Mouse (Mus musculus): ENCODE results near the gene Unc45b.

DNA sequence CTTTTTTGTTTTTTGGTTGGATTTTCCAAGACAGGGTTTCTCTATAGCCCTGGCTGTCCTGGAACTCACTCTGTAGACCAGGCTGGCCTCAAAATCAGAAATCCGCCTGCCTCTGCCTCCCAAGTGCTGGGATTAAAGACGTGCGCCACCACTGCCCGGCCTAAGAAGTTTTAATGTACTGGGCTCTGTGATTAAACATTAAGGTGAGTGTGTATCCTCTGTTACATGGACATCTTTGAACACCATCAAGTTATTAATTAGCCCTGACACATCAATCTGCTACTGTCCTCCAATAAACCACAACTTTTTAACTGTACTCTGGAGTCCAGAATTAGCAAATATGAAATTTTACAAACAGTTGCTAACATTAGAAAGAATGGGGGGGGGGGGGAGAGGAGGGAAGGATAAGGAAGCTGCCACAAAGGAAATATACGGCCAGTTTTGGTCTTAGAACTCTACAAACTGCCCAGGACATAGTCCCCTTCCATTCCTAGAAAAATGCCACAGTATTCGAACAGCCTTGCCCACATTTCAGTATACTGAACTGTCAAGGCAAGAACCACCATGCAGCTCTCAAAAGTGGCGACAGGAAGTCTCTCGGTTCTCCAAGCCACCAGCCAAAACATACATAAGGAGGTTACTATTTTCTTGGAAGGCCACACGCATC lies 40.7 kb upstream of the Unc45b start:
- TF ChIP-seq CTCF (IDR thresholded peaks at IDR 0.05; ENCODE audit: insufficient read depth, low read depth, low read length) (no peak), POLR2A (IDR thresholded peaks at IDR 0.05; ENCODE audit: insufficient read depth, low read depth, low read length) (no peak)
